Mouse (Mus musculus) adrenal gland, postnatal 10 days (tissue): ENCODE measurements around the gene Gm8246. TPM values are rescaled to one million over a fixed set of nuclear protein-coding genes. Genes with fewer than 3 reads are reported as not detected.
"Not testable (repeated sequence)": the region's sequence is repeated elsewhere in the genome, so short reads cannot be mapped to it uniquely, and the experiment has no call there.

Experiments used
- DNase-seq: peaks from one replicate; pipeline ENCODE4 v3.0.0; 2021; ENCODE audit warnings: mixed read lengths
- long read RNA-seq, 2 experiments: library from polyadenylated mRNA; stranded (forward); transcript quantifications; one replicate each; pipeline ENCODE4 v2.0.0; 2021
- total RNA-seq, 2 experiments: library from RNA; stranded (reverse); gene quantifications; 2 replicates each; pipeline ENCODE4 v1.2.3; 2021

Gm8246 gene
- total RNA-seq: not detected
- long read RNA-seq, experiment 1: 0 reads
- long read RNA-seq, experiment 2: 0 reads

GRCm38 (mm10) chr14:5477730-5478129, at the start of gene Gm8246:
TSS of gene Gm8246 (minus strand) at chr14:5477830.
- DNase-seq: not testable (repeated sequence)

GRCm38 (mm10) chr14:5501374-5501773, 23.7 kb upstream of the Gm8246 start, which contains the start of gene Gm3488:
TSS of gene Gm3488 (plus strand) at chr14:5501674.
- DNase-seq: not testable (repeated sequence)

- not testable (repeated sequence) for DNase-seq
These were observed 6.3 kb upstream of the Gm8246 start, which contains the start of gene Gm3187 for GRCm38 (mm10) chr14:5483907-5484306. TSS of gene Gm3187 (plus strand) at chr14:5484207.

DNA sequence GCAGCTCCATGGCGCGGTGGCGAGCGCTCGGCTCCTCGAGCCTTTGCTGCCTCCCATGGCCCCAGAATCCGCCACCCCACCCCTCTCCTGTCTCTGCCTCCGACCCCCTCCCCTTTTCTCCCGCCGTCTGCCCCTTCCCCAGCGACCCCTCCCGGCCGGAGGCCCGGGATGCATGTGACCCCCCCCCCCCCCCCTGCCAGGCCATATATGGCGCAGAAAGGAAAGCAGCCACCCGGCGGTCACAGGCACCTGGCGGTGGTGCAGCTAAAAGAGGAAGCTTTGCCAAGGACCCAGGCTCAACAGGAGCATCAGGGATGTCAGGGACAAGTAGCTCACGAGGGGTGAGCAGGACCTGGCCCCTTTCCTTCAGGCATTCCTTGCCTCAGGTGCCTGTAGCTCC, 17.2 kb downstream of the Gm8246 start:
- DNase-seq: not testable (repeated sequence)

DNA sequence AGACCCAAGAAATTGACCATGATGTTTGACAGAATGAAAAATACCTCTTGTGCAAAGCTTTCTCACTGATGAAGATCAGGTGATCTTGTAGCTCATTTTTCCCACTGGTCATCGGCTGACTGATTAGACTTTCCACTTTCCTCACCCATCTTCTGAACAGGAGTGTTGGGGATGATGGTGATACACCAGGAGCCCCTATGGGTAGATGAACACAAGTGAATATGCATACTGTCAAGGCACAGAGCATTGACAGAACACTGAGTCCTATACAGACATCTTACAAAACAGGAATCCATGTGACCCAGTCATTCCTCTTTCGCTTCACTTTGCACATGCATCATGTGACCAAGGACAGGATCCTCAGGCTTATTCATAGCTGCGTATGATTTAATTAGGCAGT, 22.3 kb downstream of the Gm8246 start, which contains the start of gene Gm3194:
Gene Gm3194 (minus strand): TSS at position 101 of the 400 bp plus-strand sequence.
- DNase-seq: not testable (repeated sequence)

Other genes starting within 250 kb of the Gm8246 start
- gene Gm3526, start 217.2 kb downstream of the Gm8246 start, total RNA-seq: not detected
- gene Gm3542, start 142.9 kb downstream of the Gm8246 start, total RNA-seq: not detected
- under 1 TPM in 1 of 2 experiments, not detected in 1; 0.33 TPM for gene Gm3500, start 88.8 kb downstream of the Gm8246 start, total RNA-seq
- 1 to 10 TPM; 1.5 to 1.6 TPM for gene Gm3194, start 22.4 kb downstream of the Gm8246 start, total RNA-seq
- not detected for gene Gm3187, start 6.4 kb upstream of the Gm8246 start, total RNA-seq
- gene Gm3488, start 23.8 kb upstream of the Gm8246 start, total RNA-seq: under 1 TPM in 1 of 2 experiments, not detected in 1; 0.64 TPM
- gene Gm3532, start 60.7 kb upstream of the Gm8246 start, total RNA-seq: not detected
- not detected for gene Gm8265, start 155.2 kb upstream of the Gm8246 start, total RNA-seq
- gene Gm9603, start 209.6 kb upstream of the Gm8246 start, total RNA-seq: not detected